Comparison of ENCODE assay signal across 10 mouse cellular contexts in the genomic region with DNA sequence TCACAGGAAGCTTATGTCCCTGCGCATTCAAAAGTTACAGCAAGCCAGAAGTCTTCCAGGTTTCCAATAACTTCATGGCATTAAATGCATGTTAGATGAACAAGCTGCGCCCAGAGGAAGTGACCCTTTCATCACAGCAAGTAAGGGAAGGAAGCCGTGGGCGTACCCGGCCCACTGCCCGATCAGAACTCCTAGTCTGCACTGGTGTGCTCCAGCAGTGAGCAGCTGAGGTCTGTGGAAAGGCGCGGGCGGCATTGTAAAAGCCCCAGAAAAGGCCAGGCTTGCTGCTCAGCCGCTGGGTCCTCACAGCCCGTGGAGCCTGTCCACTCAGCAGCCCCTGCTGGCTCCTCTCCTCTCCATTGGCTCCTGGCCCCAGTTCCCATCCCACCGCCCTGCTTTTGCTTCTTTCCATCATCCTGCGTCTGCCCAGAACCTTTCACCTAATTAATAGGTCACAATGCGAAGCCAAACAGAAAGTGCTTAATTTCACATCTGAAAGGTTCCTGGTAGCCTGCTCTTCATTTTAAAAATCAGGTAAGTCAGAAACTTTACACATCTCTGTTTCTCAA. TPM values are rescaled to one million over a fixed set of nuclear protein-coding genes. Genes with fewer than 3 reads are reported as not detected.
DNase-seq lines count a peak whose midpoint lies in the region; ATAC-seq and TF ChIP-seq lines count a peak whose summit lies in the region.
"Had no signal": no experiment of that assay in that cellular context is flagged by ENCODE, and none has a peak within 500 bp of the region (broad histone marks: within the 10 kb centered on the region; RNA-seq: fewer than 3 reads in every experiment).

No protein-coding gene starts in this region.

- no peaks in the 10 kb centered on the region for H3K36me3 ChIP-seq in intestine, embryonic 15.5 days
- 0 out of 2 replicates have a peak, but pooled peaks cover 3% of the 10 kb centered on the region for H3K36me3 ChIP-seq in intestine, embryonic 16.5 days (ENCODE audit: control insufficient read depth, insufficient read depth, low read length)
- no peaks in the 10 kb centered on the region for H3K36me3 ChIP-seq in ES-Bruce4 (ENCODE audit: control insufficient read depth, insufficient read depth, low read length, poor library complexity, severe bottlenecking)
- no peaks in the 10 kb centered on the region; the same call in 1 of the 2 replicates for H3K36me3 ChIP-seq in heart, adult 2 months (ENCODE audit: control insufficient read depth, insufficient read depth, low read length)
- no peaks in the 10 kb centered on the region for H3K36me3 ChIP-seq in limb, embryonic 14.5 days (ENCODE audit: control insufficient read depth, insufficient read depth, low read length)
- H3K36me3 ChIP-seq: hindbrain, embryonic 10.5 days; midbrain, embryonic 12.5 days had no signal

- 70% methylated on average over 14 of the region's 14 CpGs for WGBS in intestine, embryonic 15.5 days
- 66% methylated on average over 14 of the region's 14 CpGs for WGBS in intestine, embryonic 16.5 days
- 22% methylated on average over 14 of the region's 14 CpGs for WGBS in heart, adult 2 months
- WGBS in limb, embryonic 14.5 days: 52% methylated on average over 14 of the region's 14 CpGs

- H3K4me3 ChIP-seq in intestine, embryonic 15.5 days (replicated peaks): no peak overlapping the region
- no peak overlapping the region for H3K4me3 ChIP-seq in intestine, embryonic 16.5 days (ENCODE audit: low read length)
- peak overlapping the region; percentile 34 for H3K4me3 ChIP-seq in ES-Bruce4 (ENCODE audit: low read depth, low read length)
- H3K4me3 ChIP-seq in heart, adult 2 months: no peak overlapping the region
- no peak overlapping the region for H3K4me3 ChIP-seq in limb, embryonic 14.5 days (replicated peaks; ENCODE audit: low read length)
- H3K4me3 ChIP-seq: hindbrain, embryonic 10.5 days; midbrain, embryonic 12.5 days had no signal

- H3K9ac ChIP-seq in intestine, embryonic 15.5 days: no peak overlapping the region
- H3K9ac ChIP-seq in intestine, embryonic 16.5 days (ENCODE audit: low read depth, low read length): no peak overlapping the region
- no peak overlapping the region for H3K9ac ChIP-seq in ES-Bruce4 (ENCODE audit: low read depth, poor library complexity, severe bottlenecking)
- peak overlapping the region; percentile 69 for H3K9ac ChIP-seq in heart, adult 2 months (ENCODE audit: low read depth, low read length)
- no peak overlapping the region for H3K9ac ChIP-seq in limb, embryonic 14.5 days (ENCODE audit: low read depth, low read length, severe bottlenecking)
- H3K9ac ChIP-seq: midbrain, embryonic 12.5 days had no signal

- H3K27ac ChIP-seq in intestine, embryonic 15.5 days: 0 out of 2 replicates have a peak overlapping the region, but pooled peaks have one; percentile 20
- H3K27ac ChIP-seq in intestine, embryonic 16.5 days (ENCODE audit: low read length): no peak overlapping the region
- H3K27ac ChIP-seq in ES-Bruce4 (ENCODE audit: insufficient read depth, low read length): no peak overlapping the region
- peak overlapping the region; percentile 56 for H3K27ac ChIP-seq in heart, adult 2 months
- 0 out of 2 replicates have a peak overlapping the region, but pooled peaks have one; percentile 53 for H3K27ac ChIP-seq in limb, embryonic 14.5 days (replicated peaks; ENCODE audit: low read depth, low read length)
- H3K27ac ChIP-seq: hindbrain, embryonic 10.5 days; midbrain, embryonic 12.5 days had no signal

- DNase-seq in heart, adult 2 months: peak; percentile 48
- no peak for DNase-seq in limb, embryonic 14.5 days (ENCODE audit: low spot score)
- no peak for DNase-seq in thymus, postnatal 25 days
- no peak for DNase-seq in thymus, postnatal 14 days
- no peak for DNase-seq in spleen, postnatal 4 days (ENCODE audit: low spot score in 2 of 2)

- no peaks in the 10 kb centered on the region for H3K27me3 ChIP-seq in intestine, embryonic 15.5 days (replicated peaks)
- no peaks in the 10 kb centered on the region for H3K27me3 ChIP-seq in intestine, embryonic 16.5 days (replicated peaks; ENCODE audit: control insufficient read depth, insufficient read depth, low read length)
- no peaks in the 10 kb centered on the region for H3K27me3 ChIP-seq in ES-Bruce4 (ENCODE audit: control insufficient read depth, insufficient read depth, low read length, poor library complexity, severe bottlenecking)
- H3K27me3 ChIP-seq in heart, adult 2 months (ENCODE audit: control insufficient read depth, insufficient read depth, low read length): no peaks in the 10 kb centered on the region
- no peaks in the 10 kb centered on the region for H3K27me3 ChIP-seq in limb, embryonic 14.5 days (ENCODE audit: control insufficient read depth, insufficient read depth, low read length)
- H3K27me3 ChIP-seq: midbrain, embryonic 12.5 days had no signal

- no peaks in the 10 kb centered on the region for H3K9me3 ChIP-seq in intestine, embryonic 15.5 days
- H3K9me3 ChIP-seq in intestine, embryonic 16.5 days (ENCODE audit: control insufficient read depth, low read length): no peaks in the 10 kb centered on the region
- no peaks in the 10 kb centered on the region for H3K9me3 ChIP-seq in ES-Bruce4 (replicated peaks; ENCODE audit: control insufficient read depth, insufficient read depth, low read length, poor library complexity, severe bottlenecking)
- H3K9me3 ChIP-seq in limb, embryonic 14.5 days (ENCODE audit: control insufficient read depth, low read length): no peaks in the 10 kb centered on the region
- H3K9me3 ChIP-seq: hindbrain, embryonic 10.5 days; midbrain, embryonic 12.5 days had no signal

- ATAC-seq in intestine, embryonic 15.5 days: no peak
- no peak for ATAC-seq in intestine, embryonic 16.5 days
- no peak for ATAC-seq in limb, embryonic 14.5 days (ENCODE audit: low FRiP score, low read depth)

- no peaks in the 10 kb centered on the region for H3K79me2 ChIP-seq in heart, adult 2 months (replicated peaks; ENCODE audit: control insufficient read depth, insufficient read depth, low read length)

- TF ChIP-seq EP300 in ES-Bruce4 (IDR thresholded peaks at IDR 0.05; ENCODE audit: insufficient read depth, low read depth, low read length): no peak
- TF ChIP-seq EP300 in heart, adult 2 months (IDR thresholded peaks at IDR 0.05; ENCODE audit: insufficient read depth, low read depth, low read length): peak; percentile 35; the same call in 1 of the 2 replicates

- intact Hi-C loops in heart, adult 2 months (cut with DNase I): loop anchor here (5.0 kb wide), 1 partner anchor 136 kb away; no protein-coding TSS in a partner anchor

- no peak for TF ChIP-seq POLR2A in ES-Bruce4 (IDR thresholded peaks at IDR 0.05; ENCODE audit: insufficient read depth, low read length)
- TF ChIP-seq POLR2A in heart, adult 2 months (IDR thresholded peaks at IDR 0.05; ENCODE audit: insufficient read depth, low read depth, low read length): peak; percentile 49
- TF ChIP-seq POLR2A in limb, embryonic 14.5 days (IDR thresholded peaks at IDR 0.05; ENCODE audit: borderline replicate concordance, extremely low read depth, insufficient read depth, insufficient read length): no peak

- no peak overlapping the region for H3K4me2 ChIP-seq in intestine, embryonic 15.5 days (replicated peaks)
- H3K4me2 ChIP-seq in intestine, embryonic 16.5 days (ENCODE audit: low read depth, low read length): no peak overlapping the region
- H3K4me2 ChIP-seq in limb, embryonic 14.5 days (replicated peaks; ENCODE audit: low read depth, low read length, severe bottlenecking): no peak overlapping the region; the same call in 1 of the 2 replicates
- H3K4me2 ChIP-seq: midbrain, embryonic 12.5 days had no signal

- peaks cover 2% of the 10 kb centered on the region; the same call in 1 of the 2 replicates for H3K4me1 ChIP-seq in intestine, embryonic 15.5 days (replicated peaks)
- peaks cover 4% of the 10 kb centered on the region for H3K4me1 ChIP-seq in intestine, embryonic 16.5 days (ENCODE audit: control insufficient read depth, insufficient read depth, low read length)
- no peaks in the 10 kb centered on the region for H3K4me1 ChIP-seq in ES-Bruce4 (ENCODE audit: control insufficient read depth, insufficient read depth, low read length)
- peaks cover 2% of the 10 kb centered on the region; the same call in 1 of the 2 replicates for H3K4me1 ChIP-seq in heart, adult 2 months (ENCODE audit: control insufficient read depth, insufficient read depth, low read length)
- H3K4me1 ChIP-seq in limb, embryonic 14.5 days (ENCODE audit: control insufficient read depth, insufficient read depth, low read length): peaks cover 6% of the 10 kb centered on the region; the same call in 1 of the 2 replicates
- H3K4me1 ChIP-seq: midbrain, embryonic 12.5 days had no signal

- no peak for TF ChIP-seq CTCF in ES-Bruce4 (IDR thresholded peaks at IDR 0.05; ENCODE audit: low read depth, low read length)
- no peak for TF ChIP-seq CTCF in heart, adult 2 months (IDR thresholded peaks at IDR 0.05)

RNA-seq across cellular contexts. Expression of a gene that starts 47.5 kb away (rescaled TPM):
- polyA plus RNA-seq in intestine, embryonic 15.5 days (2015; fragmentation: Nextera tagmentation; extraction: Ambion mirVana): 28.3 and 29.2 TPM in 2 replicates
- polyA plus RNA-seq in intestine, embryonic 16.5 days (2015; fragmentation: Nextera tagmentation; extraction: Ambion mirVana): 30.3 and 33.4 TPM in 2 replicates
- 7.5 and 10.1 TPM in 2 replicates for polyA plus RNA-seq in ES-Bruce4 (2011; ENCODE audit: insufficient read depth, insufficient read length, low read depth, missing spikeins)
- total RNA-seq in heart, adult 2 months (2021): 10 to 100 TPM; 27.7 to 30.6 TPM
- polyA plus RNA-seq in heart, adult 2 months (2012; rRNA removed): 24.1 and 29.8 TPM in 2 replicates
- 12.9 and 14.8 TPM in 2 replicates for polyA plus RNA-seq in limb, embryonic 14.5 days (2012; rRNA removed)
- polyA plus RNA-seq in limb, embryonic 14.5 days (2014; fragmentation: Nextera tagmentation; extraction: Ambion mirVana): 20.6 and 25.6 TPM in 2 replicates

Comparison
In these comparisons a context has a peak if more than half of its experiments do, and no peak if none do; other contexts are left out.
1. H3K27ac ChIP-seq: peak in intestine, embryonic 15.5 days (single experiment), heart, adult 2 months (single experiment) and limb, embryonic 14.5 days (single experiment); none in intestine, embryonic 16.5 days (single experiment) and ES-Bruce4 (single experiment).
2. DNase-seq: peak in heart, adult 2 months (2 of 2); none in limb, embryonic 14.5 days (single experiment), thymus, postnatal 25 days (single experiment), thymus, postnatal 14 days (single experiment) and spleen, postnatal 4 days (0 of 2).